Mouse (Mus musculus): ENCODE results near the gene Tmem135.
A peak's percentile ranks its signal among the peaks of the same experiment; 100 is the strongest.

The Tmem135 gene

GRCm38 (mm10) chr7:89178601-89179000, 225.4 kb downstream of the Tmem135 start:
- DNase-seq (ENCODE audit: low read depth): no peak

DNA sequence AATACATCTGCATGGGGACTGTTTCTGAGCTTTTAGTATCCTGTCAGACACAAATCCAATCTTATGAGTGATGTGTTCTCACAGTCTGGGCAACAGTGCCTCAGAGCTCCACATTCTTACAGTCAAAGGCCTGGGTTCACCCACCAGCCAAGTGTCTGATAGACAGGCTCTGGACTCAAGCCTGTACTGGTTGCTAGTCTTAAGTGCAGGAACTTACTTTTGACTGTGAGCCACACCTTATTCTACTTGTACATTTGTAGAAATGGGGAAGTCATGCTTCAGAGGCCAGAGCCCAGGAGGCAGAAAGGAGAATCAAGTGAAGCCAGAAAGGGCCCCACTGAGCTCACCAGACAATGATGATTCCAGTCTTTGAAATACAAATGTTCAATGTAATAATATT, 226.1 kb downstream of the Tmem135 start:
- DNase-seq (ENCODE audit: low read depth): no peak

DNA sequence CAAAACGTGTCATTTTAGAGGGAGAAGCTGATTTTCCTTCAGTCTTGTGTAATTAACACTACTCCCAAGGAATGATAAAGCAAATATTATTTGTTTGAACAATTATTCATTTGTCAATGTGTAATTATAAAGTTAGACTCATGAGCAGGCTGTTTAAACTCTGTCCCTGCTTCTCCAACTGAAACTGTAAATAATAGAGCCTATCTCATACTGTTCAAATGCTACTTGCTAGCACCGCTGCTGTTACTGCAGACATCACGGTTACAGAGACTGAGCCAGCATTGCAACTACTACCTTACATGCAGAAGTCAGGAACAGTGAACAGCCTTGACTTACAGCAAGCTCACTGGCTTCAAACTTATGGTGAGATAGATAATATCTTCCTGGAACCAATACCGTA, 229.6 kb downstream of the Tmem135 start:
- no peak for DNase-seq (ENCODE audit: low read depth)

GRCm38 (mm10) chr7:89173018-89173417, 231.0 kb downstream of the Tmem135 start:
- no peak for DNase-seq (ENCODE audit: low read depth)

GRCm38 (mm10) chr7:89171790-89172467, 232.1 kb downstream of the Tmem135 start:
- no peak for DNase-seq (ENCODE audit: low read depth)

DNA sequence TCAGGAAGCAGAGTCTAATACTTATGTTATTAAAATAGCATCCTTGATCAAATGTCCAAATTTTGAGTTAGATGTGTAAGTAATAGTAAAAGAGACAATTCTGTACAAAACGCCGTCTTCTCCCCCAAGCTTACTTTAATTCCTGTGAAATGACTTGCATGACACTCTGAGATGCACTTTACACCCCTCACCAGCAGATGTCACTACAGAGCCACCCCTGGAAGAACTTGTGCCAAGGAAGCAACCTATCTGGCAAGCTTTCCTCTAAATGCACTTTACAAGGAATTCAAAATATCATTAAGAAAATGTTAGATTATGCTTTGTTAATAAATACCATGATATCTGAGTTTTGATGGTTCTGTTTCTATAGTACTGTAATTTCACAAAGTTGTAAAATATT, 235.4 kb downstream of the Tmem135 start:
- DNase-seq (ENCODE audit: low read depth): peak; percentile 72

- peak; percentile 13 for DNase-seq (ENCODE audit: low read depth)
Observed at GRCm38 (mm10) chr7:89165528-89165927, 238.5 kb downstream of the Tmem135 start.

DNA sequence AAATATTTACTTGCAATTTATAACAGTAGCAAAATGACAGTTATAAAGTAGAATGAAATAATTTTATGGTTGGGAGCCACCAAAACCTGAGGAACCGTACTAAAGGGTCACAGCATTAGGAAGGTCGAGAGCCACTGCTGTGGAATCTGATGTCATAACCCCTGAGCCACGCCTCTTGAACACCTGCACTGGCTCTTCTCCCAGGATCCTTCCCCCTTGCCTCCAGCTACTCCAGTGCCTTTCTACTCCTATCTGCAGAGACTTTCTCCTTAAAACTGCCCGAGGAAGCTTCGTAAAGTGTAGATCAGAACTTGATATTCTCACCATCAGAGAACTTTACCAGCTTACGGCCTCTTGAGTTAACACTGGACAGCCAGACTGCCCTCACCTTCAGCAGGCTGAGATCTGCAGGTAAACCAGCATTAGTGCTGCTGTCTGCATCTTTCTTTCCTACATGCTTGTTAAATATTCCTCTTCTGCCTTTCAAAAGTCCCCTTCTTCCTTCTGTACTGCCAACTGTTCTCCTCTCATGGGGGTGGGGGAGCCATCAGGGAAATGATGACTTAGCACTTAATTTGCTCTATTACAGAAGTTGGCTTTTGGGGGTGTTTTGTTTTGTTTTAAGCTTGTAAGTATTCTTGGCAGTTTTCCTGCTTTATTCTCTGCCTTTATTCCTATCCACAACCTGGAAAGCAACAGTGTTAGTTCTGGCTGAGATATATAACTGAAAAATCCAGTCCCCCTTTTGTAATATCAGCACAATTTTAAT, 242.2 kb downstream of the Tmem135 start:
- DNase-seq (ENCODE audit: low read depth): no peak

DNA sequence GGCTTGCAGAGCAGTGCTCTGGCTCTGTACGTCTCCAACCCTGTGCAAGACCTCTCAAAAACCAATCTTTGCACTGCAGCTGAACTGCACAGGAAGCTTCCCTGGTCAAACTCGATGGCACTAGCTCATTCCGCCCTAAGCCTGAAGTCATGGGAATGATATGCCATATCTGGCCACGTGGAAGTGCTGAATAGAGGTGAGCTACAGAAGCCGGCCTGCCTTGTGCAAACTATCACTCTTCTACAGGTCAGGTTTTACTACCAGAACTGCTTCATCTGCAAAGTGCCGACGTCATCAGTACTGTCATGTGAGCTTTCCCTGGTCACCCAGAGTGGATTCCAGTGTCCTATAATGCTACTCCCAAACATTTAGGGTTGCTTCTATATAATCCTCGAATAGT, 246.7 kb downstream of the Tmem135 start:
- DNase-seq (ENCODE audit: low read depth): no peak

- no peak for DNase-seq (ENCODE audit: low read depth)
Observed at GRCm38 (mm10) chr7:89156629-89157028, 247.4 kb downstream of the Tmem135 start.

- DNase-seq (ENCODE audit: low read depth): no peak
Observed at GRCm38 (mm10) chr7:89155741-89156140, 248.3 kb downstream of the Tmem135 start.

- DNase-seq (ENCODE audit: low read depth): no peak
Observed at GRCm38 (mm10) chr7:89155223-89155622, 248.8 kb downstream of the Tmem135 start.

DNA sequence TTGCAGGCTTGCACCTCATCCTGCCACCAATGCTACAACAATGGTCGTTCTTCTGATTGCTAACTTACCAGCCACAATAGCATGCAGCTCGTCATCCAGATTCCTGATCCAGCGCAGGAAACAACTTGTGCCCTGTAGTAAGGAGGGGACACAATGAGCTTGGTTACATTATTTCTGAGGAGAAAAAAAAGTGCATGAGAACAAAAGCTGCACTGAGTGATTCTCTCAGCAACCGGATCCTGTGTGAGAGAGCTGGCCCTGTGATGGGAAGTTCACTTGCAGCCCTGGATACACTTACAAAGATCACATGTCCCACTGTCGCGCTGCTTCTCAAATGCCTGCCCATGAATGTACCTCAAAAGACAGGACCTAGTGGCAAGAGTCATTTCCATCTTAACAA, 252.7 kb downstream of the Tmem135 start:
- DNase-seq (ENCODE audit: low read depth): no peak

DNA sequence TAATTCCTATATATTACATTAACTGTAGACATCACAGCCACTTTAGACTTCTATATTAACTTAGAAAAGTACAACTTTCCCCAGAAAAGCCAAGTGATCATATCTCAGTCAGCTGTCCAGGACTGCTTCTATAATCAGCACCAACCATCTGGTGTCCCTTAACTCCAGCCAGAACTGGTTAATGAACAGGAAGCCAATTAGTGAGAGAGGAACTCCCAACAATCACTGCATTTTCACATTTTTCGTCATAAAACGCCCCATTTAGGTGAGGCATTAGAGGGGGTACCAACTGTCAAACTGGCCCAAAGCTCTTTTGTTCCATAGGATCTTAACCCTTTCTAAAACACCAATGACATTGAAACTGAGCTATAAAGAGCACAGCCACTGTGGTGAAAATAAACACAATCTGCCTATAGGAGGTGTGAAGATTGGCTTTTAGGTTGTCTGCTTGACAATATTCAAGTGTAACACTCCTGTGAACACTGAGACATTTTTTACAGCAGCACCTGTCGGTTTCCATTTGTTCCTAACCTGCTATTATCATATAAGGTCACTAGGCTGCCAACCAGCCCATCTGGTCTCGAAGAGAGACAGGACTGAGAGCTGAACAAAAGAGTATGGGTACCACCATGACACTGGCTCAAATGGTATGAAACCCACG, 263.3 kb downstream of the Tmem135 start:
- DNase-seq (ENCODE audit: low read depth): no peak

- DNase-seq (ENCODE audit: low read depth): no peak
Observed at GRCm38 (mm10) chr7:89134884-89135511, 269.0 kb downstream of the Tmem135 start.

DNA sequence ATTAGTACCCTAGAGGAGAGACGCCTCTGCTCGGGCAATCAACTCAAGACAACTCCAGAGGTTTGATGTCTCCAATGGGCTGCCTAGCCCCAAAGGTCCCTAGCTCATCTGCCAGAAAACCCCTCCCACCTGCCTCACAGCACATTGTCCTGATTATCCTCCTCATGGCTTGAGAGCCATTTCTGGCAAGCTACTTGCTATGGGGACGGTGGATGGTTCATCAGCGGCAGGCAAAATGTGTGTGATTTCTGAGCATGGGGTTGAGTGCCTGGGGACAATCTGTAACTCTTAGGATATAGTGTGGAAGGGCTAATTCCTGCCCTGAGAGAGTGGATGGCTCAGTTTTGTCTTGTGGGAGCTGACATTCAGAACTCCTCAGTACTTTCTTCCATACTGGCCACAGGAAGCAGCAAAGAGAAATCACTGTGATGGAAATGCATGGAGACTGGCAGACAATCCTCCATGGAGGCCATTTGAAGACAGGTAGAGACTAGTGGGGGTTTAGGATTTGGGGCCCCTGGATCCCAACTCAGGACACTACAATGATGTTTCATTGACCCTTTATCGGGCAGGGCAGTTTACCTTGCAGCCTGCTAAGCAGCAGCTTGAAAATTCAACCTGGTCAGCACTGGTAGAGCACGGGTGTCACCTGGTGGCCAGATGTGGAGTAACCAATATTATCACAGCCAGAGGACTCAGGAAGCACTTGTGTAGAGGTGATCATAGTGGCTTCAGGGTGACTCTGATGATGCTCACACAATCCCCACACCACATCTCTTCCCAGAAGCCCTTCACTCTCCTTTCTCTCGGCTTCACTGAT, 277.7 kb downstream of the Tmem135 start:
- peak; percentile 9 for DNase-seq (ENCODE audit: low read depth)

DNA sequence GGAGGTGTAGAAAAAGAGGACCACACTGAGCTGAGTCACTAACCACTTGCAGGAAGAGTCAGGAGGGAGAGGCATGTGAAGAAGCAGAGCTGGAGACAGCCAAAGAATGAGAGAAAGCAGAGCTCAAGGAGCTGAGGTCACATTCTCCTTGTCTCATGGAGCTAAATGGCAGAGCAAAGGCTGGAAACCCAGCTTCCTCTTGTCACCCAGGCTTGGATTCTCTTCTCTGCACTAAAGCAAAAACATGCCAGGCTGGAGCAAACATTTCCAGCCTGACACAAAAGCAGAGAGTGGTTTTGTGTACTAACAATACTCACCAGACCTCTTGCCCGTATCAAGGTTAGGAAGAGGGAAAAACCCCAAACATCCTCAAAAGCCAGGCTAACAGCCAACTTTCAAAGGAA, 287.8 kb downstream of the Tmem135 start:
- DNase-seq (ENCODE audit: low read depth): no peak

GRCm38 (mm10) chr7:89115633-89116032, 288.4 kb downstream of the Tmem135 start:
- DNase-seq (ENCODE audit: low read depth): no peak

DNA sequence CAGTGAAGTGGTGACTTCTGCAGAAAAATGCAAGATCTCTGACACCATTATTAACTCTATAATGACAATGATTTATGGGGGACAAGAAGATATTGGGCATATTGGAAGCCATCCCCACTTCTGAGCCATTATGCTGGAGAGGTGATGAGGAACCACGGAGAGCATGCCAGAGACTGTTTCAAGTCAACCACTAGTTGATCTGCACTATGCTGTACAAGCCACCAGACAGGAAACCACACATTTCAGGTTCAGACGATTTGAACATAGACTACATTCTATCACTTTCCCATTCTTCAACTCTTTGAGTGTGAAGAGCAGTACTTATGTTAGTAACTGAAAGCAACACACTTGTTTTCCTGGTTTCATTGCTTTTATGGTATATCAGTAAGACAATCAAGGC, 297.6 kb downstream of the Tmem135 start:
- no peak for DNase-seq (ENCODE audit: low read depth)

DNA sequence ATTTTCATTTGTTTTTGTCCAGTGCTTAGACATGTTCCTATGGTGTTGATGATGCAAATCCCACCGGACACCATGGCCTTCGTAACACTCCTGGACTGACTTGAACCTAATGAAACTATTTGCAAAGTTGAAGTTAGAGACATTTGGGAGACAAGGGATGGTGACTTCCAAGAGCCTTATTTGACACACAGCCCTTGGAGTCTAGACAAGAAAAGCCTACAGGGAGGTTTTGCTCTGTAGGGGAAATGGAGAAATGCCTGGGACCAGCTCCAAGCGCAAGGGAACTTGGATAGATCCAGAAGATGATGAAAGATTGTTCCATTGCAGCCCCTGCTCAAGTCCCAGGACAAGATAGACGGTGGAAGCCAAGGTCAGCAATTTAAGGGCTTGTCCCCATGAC, 304.3 kb downstream of the Tmem135 start:
- DNase-seq (ENCODE audit: low read depth): no peak

Measured in c-Kit-positive CD71-positive TER-119-negative erythroid progenitor cells, embryonic 14.5 days (primary cell).